Comparison of ENCODE assay signal across 10 mouse cellular contexts in genomic region chr3:87960191-87960585, GRCm38 (mm10). TPM values are rescaled to one million over a fixed set of nuclear protein-coding genes. Genes with fewer than 3 reads are reported as not detected.
DNase-seq lines count a peak whose midpoint lies in the region; ATAC-seq and TF ChIP-seq lines count a peak whose summit lies in the region.
"Had no signal": no experiment of that assay in that cellular context is flagged by ENCODE, and none has a peak within 500 bp of the region (broad histone marks: within the 10 kb centered on the region; RNA-seq: fewer than 3 reads in every experiment).

No protein-coding gene starts in this region.

- peak overlapping the region; percentile 52 for H3K9ac ChIP-seq in lung, embryonic 15.5 days
- peak overlapping the region; percentile 59 for H3K9ac ChIP-seq in limb, embryonic 12.5 days (replicated peaks)

- no peaks in the 10 kb centered on the region for H3K9me3 ChIP-seq in lung, embryonic 15.5 days
- H3K9me3 ChIP-seq in forebrain, embryonic 10.5 days: no peaks in the 10 kb centered on the region
- no peaks in the 10 kb centered on the region for H3K9me3 ChIP-seq in limb, embryonic 12.5 days

- TF ChIP-seq CTCF in small intestine, adult 2 months (IDR thresholded peaks at IDR 0.05; ENCODE audit: extremely low read depth, insufficient read length, insufficient replicate concordance, low read depth, low read length): no peak

- no peaks in the 10 kb centered on the region for H3K36me3 ChIP-seq in lung, embryonic 15.5 days
- H3K36me3 ChIP-seq in forebrain, embryonic 10.5 days (replicated peaks): peaks cover 2% of the 10 kb centered on the region
- 0 out of 2 replicates have a peak, but pooled peaks cover 2% of the 10 kb centered on the region for H3K36me3 ChIP-seq in limb, embryonic 12.5 days
- no peaks in the 10 kb centered on the region for H3K36me3 ChIP-seq in small intestine, adult 2 months (ENCODE audit: control insufficient read depth, insufficient read depth, low read length)

- H3K4me1 ChIP-seq in lung, embryonic 15.5 days: peaks cover 13% of the 10 kb centered on the region; the same call in 1 of the 2 replicates
- peaks cover 55% of the 10 kb centered on the region for H3K4me1 ChIP-seq in forebrain, embryonic 10.5 days
- peaks cover 27% of the 10 kb centered on the region for H3K4me1 ChIP-seq in limb, embryonic 12.5 days (replicated peaks)
- no peaks in the 10 kb centered on the region for H3K4me1 ChIP-seq in small intestine, adult 2 months (ENCODE audit: control insufficient read depth, insufficient read depth, insufficient read length, low read length)

- WGBS in lung, embryonic 15.5 days: 5% methylated on average over 10 of the region's 10 CpGs
- 3% methylated on average over 10 of the region's 10 CpGs for WGBS in forebrain, embryonic 10.5 days
- WGBS in limb, embryonic 12.5 days: 9% methylated on average over 10 of the region's 10 CpGs
- WGBS in small intestine, adult 2 months: 20% methylated on average over 10 of the region's 10 CpGs

- H3K4me2 ChIP-seq in lung, embryonic 15.5 days: peak overlapping the region; percentile 67
- H3K4me2 ChIP-seq in limb, embryonic 12.5 days: peak overlapping the region; percentile 57

- peak overlapping the region; percentile 95 for H3K27ac ChIP-seq in lung, embryonic 15.5 days
- peak overlapping the region; percentile 96 for H3K27ac ChIP-seq in forebrain, embryonic 10.5 days
- peak overlapping the region; percentile 98 for H3K27ac ChIP-seq in limb, embryonic 12.5 days
- H3K27ac ChIP-seq in small intestine, adult 2 months (ENCODE audit: insufficient read depth, low read depth, low read length): no peak overlapping the region
- H3K27ac ChIP-seq: macrophage had no signal

- H3K27me3 ChIP-seq in lung, embryonic 15.5 days: no peaks in the 10 kb centered on the region
- 0 out of 2 replicates have a peak, but pooled peaks cover 4% of the 10 kb centered on the region for H3K27me3 ChIP-seq in forebrain, embryonic 10.5 days (ENCODE audit: poor library complexity, severe bottlenecking)
- H3K27me3 ChIP-seq in limb, embryonic 12.5 days: 0 out of 2 replicates have a peak, but pooled peaks cover 2% of the 10 kb centered on the region
- H3K27me3 ChIP-seq in small intestine, adult 2 months (ENCODE audit: control insufficient read depth, insufficient read depth, low read length): 0 out of 2 replicates have a peak, but pooled peaks cover 3% of the 10 kb centered on the region

- DNase-seq in lung, postnatal 36 days: no peak
- DNase-seq in forebrain, embryonic 10.5 days (ENCODE audit: extremely low spot score, low spot score): no peak
- DNase-seq in urinary bladder, adult 2 months (ENCODE audit: low spot score): no peak
- no peak for DNase-seq in spleen, postnatal 10 days (ENCODE audit: low spot score in 2 of 2)
- no peak for DNase-seq in right cerebral cortex, postnatal 10 days (ENCODE audit: low spot score in 2 of 2)

- peak overlapping the region; percentile 42 for H3K4me3 ChIP-seq in lung, embryonic 15.5 days
- H3K4me3 ChIP-seq in forebrain, embryonic 10.5 days: peak overlapping the region; percentile 56
- peak overlapping the region; percentile 38 for H3K4me3 ChIP-seq in limb, embryonic 12.5 days (replicated peaks)
- peak overlapping the region; percentile 55 for H3K4me3 ChIP-seq in small intestine, adult 2 months (ENCODE audit: low read depth, low read length)

- TF ChIP-seq POLR2A in small intestine, adult 2 months (IDR thresholded peaks at IDR 0.05; ENCODE audit: low read depth, low read length): no peak

- no peak; the same call in 1 of the 2 replicates for ATAC-seq in lung, embryonic 15.5 days (ENCODE audit: borderline replicate concordance, extremely low read depth, low FRiP score, low TSS enrichment)
- no peak for ATAC-seq in limb, embryonic 12.5 days (ENCODE audit: insufficient number of reproducible peaks, insufficient read depth, low FRiP score, low TSS enrichment, low read depth)

RNA-seq across cellular contexts. Expression of gene Nes, which starts 10.7 kb away (rescaled TPM):
- polyA plus RNA-seq in lung, embryonic 15.5 days (2015; fragmentation: Nextera tagmentation; extraction: Ambion mirVana): 30.1 and 32.4 TPM in 2 replicates
- polyA plus RNA-seq in forebrain, embryonic 10.5 days (2016; fragmentation: Nextera tagmentation; extraction: Ambion mirVana): 81.2 and 86.9 TPM in 2 replicates
- polyA plus RNA-seq in limb, embryonic 12.5 days (2016; fragmentation: Nextera tagmentation; extraction: Ambion mirVana): 29.4 and 32.5 TPM in 2 replicates
- 2.6 and 5.0 TPM in 2 replicates for polyA plus RNA-seq in small intestine, adult 2 months (2012; rRNA removed)
- 3.7 and 5.3 TPM in 2 replicates for polyA plus RNA-seq in urinary bladder, adult 2 months (2012; rRNA removed)

RNA-seq across cellular contexts. Expression of gene Crabp2, which starts 11.7 kb away (rescaled TPM):
- polyA plus RNA-seq in lung, embryonic 15.5 days (2015; fragmentation: Nextera tagmentation; extraction: Ambion mirVana): 8.1 and 10.4 TPM in 2 replicates
- polyA plus RNA-seq in forebrain, embryonic 10.5 days (2016; fragmentation: Nextera tagmentation; extraction: Ambion mirVana): 834 and 866 TPM in 2 replicates
- 614 and 667 TPM in 2 replicates for polyA plus RNA-seq in limb, embryonic 12.5 days (2016; fragmentation: Nextera tagmentation; extraction: Ambion mirVana)
- 0.10 TPM in 1 of 2 replicates, not detected in the other for polyA plus RNA-seq in small intestine, adult 2 months (2012; rRNA removed)
- 0.91 and 1.4 TPM in 2 replicates for polyA plus RNA-seq in urinary bladder, adult 2 months (2012; rRNA removed)
- polyA plus RNA-seq: adrenal gland, adult 2 months; macrophage had no signal

RNA-seq across cellular contexts. Expression of gene Rrnad1, which starts 29.7 kb away (rescaled TPM):
- 18.3 and 18.5 TPM in 2 replicates for polyA plus RNA-seq in lung, embryonic 15.5 days (2015; fragmentation: Nextera tagmentation; extraction: Ambion mirVana)
- 19.1 and 22.8 TPM in 2 replicates for polyA plus RNA-seq in forebrain, embryonic 10.5 days (2016; fragmentation: Nextera tagmentation; extraction: Ambion mirVana)
- 22.4 and 26.5 TPM in 2 replicates for polyA plus RNA-seq in limb, embryonic 12.5 days (2016; fragmentation: Nextera tagmentation; extraction: Ambion mirVana)
- 12.5 and 17.3 TPM in 2 replicates for polyA plus RNA-seq in small intestine, adult 2 months (2012; rRNA removed)
- 28.4 and 33.2 TPM in 2 replicates for polyA plus RNA-seq in urinary bladder, adult 2 months (2012; rRNA removed)

RNA-seq across cellular contexts. Expression of gene Isg20l2, which starts 30.1 kb away (rescaled TPM):
- 60.1 and 63.0 TPM in 2 replicates for polyA plus RNA-seq in lung, embryonic 15.5 days (2015; fragmentation: Nextera tagmentation; extraction: Ambion mirVana)
- polyA plus RNA-seq in forebrain, embryonic 10.5 days (2016; fragmentation: Nextera tagmentation; extraction: Ambion mirVana): 87.7 and 88.3 TPM in 2 replicates
- polyA plus RNA-seq in limb, embryonic 12.5 days (2016; fragmentation: Nextera tagmentation; extraction: Ambion mirVana): 83.2 and 86.4 TPM in 2 replicates
- 3.9 and 7.0 TPM in 2 replicates for polyA plus RNA-seq in small intestine, adult 2 months (2012; rRNA removed)
- 22.8 and 24.0 TPM in 2 replicates for polyA plus RNA-seq in urinary bladder, adult 2 months (2012; rRNA removed)

RNA-seq across cellular contexts. Expression of gene Bcan, which starts 39.8 kb away (rescaled TPM):
- polyA plus RNA-seq in lung, embryonic 15.5 days (2015; fragmentation: Nextera tagmentation; extraction: Ambion mirVana): 0.07 and 0.18 TPM in 2 replicates
- 0.17 TPM in 2 replicates for polyA plus RNA-seq in forebrain, embryonic 10.5 days (2016; fragmentation: Nextera tagmentation; extraction: Ambion mirVana)
- 0.13 and 0.65 TPM in 2 replicates for polyA plus RNA-seq in limb, embryonic 12.5 days (2016; fragmentation: Nextera tagmentation; extraction: Ambion mirVana)
- 0.04 and 0.24 TPM in 2 replicates for polyA plus RNA-seq in small intestine, adult 2 months (2012; rRNA removed)
- 0.15 and 0.28 TPM in 2 replicates for polyA plus RNA-seq in urinary bladder, adult 2 months (2012; rRNA removed)
- polyA plus RNA-seq: macrophage had no signal

Comparison
In these comparisons a context has a peak if more than half of its experiments do, and no peak if none do; other contexts are left out.
1. RNA of gene Crabp2, which starts 11.7 kb away (polyA plus RNA-seq): 834 to 866 TPM in forebrain, embryonic 10.5 days and 614 to 667 TPM in limb, embryonic 12.5 days; 8.1 to 10.4 TPM in lung, embryonic 15.5 days, 0.91 to 1.4 TPM in urinary bladder, adult 2 months and 0.10 TPM in small intestine, adult 2 months; every median in the first group is over 10 times any median in the second.
2. Peak in every context shown above with its lines, with median percentiles within 50 percentile points of each other: H3K4me3 ChIP-seq.